Mouse (Mus musculus) small intestine, adult 2 months (tissue): Measurements from ENCODE around the gene Prkag2. TPM values are rescaled to one million over a fixed set of nuclear protein-coding genes. Genes with fewer than 3 reads are reported as not detected.

Experiments
- H3K27ac ChIP-seq: fragments of 200-500 bp; 2 replicates; pipeline ENCODE4 v1.5.1; 2012; ENCODE audit warnings: low read depth, low read length, control low read depth, inconsistent platforms; ENCODE audit not compliant: insufficient read depth
- H3K27me3 ChIP-seq: fragments of 200-500 bp; 2 replicates; pipeline ENCODE4 v1.6.1; 2012; ENCODE audit warnings: mild to moderate bottlenecking, moderate library complexity, low read length, inconsistent platforms; ENCODE audit not compliant: control insufficient read depth, insufficient read depth
- H3K36me3 ChIP-seq: fragments of 200-500 bp; 2 replicates; pipeline ENCODE4 v1.6.1; 2012; ENCODE audit warnings: mild to moderate bottlenecking, low read length, control low read depth, inconsistent platforms; ENCODE audit not compliant: control insufficient read depth, insufficient read depth
- H3K4me1 ChIP-seq: fragments of 200-500 bp; 2 replicates; pipeline ENCODE4 v1.6.1; 2012; ENCODE audit warnings: low read length, inconsistent platforms, mixed read lengths; ENCODE audit not compliant: control insufficient read depth, insufficient read depth, insufficient read length
- H3K4me3 ChIP-seq: fragments of 200-500 bp; 2 replicates; pipeline ENCODE4 v1.5.1; 2012; ENCODE audit warnings: low read depth, mild to moderate bottlenecking, control low read depth, inconsistent platforms, low read length, moderate library complexity
- CTCF ChIP-seq: fragments of 200-500 bp; IDR thresholded peaks from 2 replicates; pipeline ENCODE4 v1.5.1; 2012; ENCODE audit warnings: low read depth, mild to moderate bottlenecking, control low read depth, inconsistent platforms, low read length, moderate library complexity, mixed read lengths; ENCODE audit not compliant: insufficient replicate concordance, insufficient read length; ENCODE audit errors: extremely low read depth
- POLR2A ChIP-seq: fragments of 200-500 bp; IDR thresholded peaks from 2 replicates; pipeline ENCODE4 v1.6.1; 2012; ENCODE audit warnings: low read depth, mild to moderate bottlenecking, control low read depth, inconsistent platforms, low read length, moderate library complexity
- WGBS: fragments of 180-500 bp; shearing (Covaris S2); methylation state at CpG from one replicate; pipeline ENCODE4 v1.1.7; 2018; 5-methylcytosine and 5-hydroxymethylcytosine counted together
- polyA plus RNA-seq: library from polyadenylated mRNA; depleted of rRNA; stranded (reverse); fragments of >200 nt; gene quantifications from 2 replicates; pipeline ENCODE4 v1.2.3, GENCODE M21; 2012

The Prkag2 gene
- polyA plus RNA-seq, 1 experiment, result 13.8 TPM

DNA sequence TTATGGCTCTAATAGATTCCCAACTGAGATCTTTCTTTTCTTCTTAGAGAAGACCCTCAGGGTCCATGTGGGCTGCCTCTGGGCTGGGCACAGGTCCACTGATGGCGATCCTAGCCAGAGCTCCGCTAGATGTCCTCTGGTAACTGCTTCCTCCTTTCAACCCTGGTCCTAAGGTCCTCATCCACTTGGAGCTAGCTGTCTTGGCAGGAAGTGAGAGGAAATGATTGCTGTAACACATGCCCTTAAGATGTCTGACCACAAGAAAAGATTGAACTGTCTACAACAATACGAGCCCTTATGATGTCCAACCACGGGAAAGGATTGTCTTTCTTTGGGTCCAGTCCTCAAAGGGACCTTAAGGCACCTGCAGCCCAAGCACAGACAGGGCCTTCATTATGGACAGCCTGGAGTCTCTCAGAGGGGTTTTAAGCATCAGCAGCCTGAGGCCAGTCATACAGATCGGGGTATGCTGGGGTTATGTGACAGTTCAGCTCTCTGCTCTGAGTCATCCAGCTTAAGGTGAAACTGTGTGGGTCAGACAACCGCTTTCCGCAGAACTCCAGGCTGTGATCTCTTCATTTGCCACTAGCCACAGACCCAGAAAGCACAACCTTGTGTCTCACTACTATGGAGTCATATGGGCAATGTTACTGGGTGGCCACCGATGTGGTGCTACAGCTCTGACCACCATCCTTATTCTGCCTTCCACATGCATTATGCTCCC lies 129.7 kb downstream of the Prkag2 start:
- 83% methylated on average over 8 of the region's 8 CpGs for WGBS
- H3K4me1 ChIP-seq, result peaks cover 51% of the 10 kb centered on the region
- TF ChIP-seq CTCF (no peak), POLR2A (no peak)

DNA sequence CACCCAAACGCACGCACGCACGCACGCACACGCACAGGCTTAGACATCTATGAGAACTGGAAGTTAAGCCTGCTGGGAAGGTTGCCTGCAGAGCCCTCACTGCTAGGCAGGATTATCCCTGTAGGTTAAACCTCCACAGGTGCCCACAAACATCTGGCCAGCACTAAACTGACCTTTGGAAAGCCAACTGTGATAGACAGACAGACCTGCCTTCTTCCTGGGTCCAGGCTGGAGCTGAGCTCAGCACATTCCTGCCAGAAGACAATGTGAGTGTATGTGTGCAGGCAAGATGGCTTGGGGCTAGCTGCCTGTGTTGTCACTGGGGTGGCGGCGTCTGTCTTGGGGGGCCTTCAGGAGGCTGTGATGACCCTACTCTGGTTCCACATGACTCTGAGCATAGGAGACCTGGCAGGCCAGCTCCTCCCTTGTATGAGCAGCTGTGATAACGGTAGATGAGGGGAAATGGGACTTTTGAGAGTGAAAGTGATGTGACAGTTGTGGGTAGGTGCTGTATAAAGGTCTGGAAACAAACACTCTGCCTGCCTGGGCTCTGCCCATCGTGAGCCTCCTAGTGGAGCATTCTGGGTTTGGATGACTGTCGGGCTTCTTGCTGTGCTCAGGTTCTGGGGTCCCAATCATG lies 131.1 kb downstream of the Prkag2 start:
- Histone ChIP-seq H3K36me3 (no peaks in the 10 kb centered on the region), H3K27ac (peak overlapping the region; percentile 95), H3K4me3 (peak overlapping the region; percentile 7)

More for the DNA sequence above, 129.7 kb downstream of the Prkag2 start:
- no peaks in the 10 kb centered on the region for H3K27me3 ChIP-seq
- H3K36me3 ChIP-seq, result no peaks in the 10 kb centered on the region
- peak overlapping the region; percentile 95; the same call in 1 of the 2 replicates for H3K27ac ChIP-seq
- H3K4me3 ChIP-seq, result no peak overlapping the region

DNA sequence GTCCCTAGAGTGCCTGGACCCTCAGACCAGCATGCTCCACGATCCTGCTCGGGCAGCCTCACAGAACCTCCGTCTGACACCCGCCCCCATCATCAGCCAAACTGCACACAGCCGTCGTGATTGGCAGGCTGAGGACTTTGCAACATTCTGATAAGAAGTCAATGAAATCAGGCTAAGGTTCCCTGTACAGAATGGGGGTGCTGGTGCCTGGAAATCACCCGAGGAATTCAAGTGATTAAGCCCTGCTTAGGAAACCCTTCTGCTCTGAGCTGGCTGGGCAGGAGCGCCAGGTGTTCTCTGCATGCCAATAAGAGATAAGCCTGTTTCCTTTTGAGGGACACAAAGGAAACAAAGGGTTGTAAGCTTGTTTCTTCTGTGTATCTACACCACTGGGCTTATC lies 131.7 kb downstream of the Prkag2 start:
- H3K4me1 ChIP-seq, result peaks cover 58% of the 10 kb centered on the region
- H3K4me3 ChIP-seq, result no peak overlapping the region
- H3K27me3 ChIP-seq, result no peaks in the 10 kb centered on the region
- no peaks in the 10 kb centered on the region for H3K36me3 ChIP-seq
- WGBS, result 14% methylated on average over 8 of the region's 8 CpGs
- H3K27ac ChIP-seq, result peak overlapping the region; percentile 95
- no peak for TF ChIP-seq POLR2A
- no peak for TF ChIP-seq CTCF

More for the DNA sequence above, 131.1 kb downstream of the Prkag2 start:
- Histone ChIP-seq H3K27me3 (no peaks in the 10 kb centered on the region), H3K4me1 (peaks cover 57% of the 10 kb centered on the region)
- no peak for TF ChIP-seq POLR2A
- TF ChIP-seq CTCF, result peak; percentile 24; the same call in 1 of the 2 replicates
- WGBS, result 27% methylated on average over 11 of the region's 11 CpGs

DNA sequence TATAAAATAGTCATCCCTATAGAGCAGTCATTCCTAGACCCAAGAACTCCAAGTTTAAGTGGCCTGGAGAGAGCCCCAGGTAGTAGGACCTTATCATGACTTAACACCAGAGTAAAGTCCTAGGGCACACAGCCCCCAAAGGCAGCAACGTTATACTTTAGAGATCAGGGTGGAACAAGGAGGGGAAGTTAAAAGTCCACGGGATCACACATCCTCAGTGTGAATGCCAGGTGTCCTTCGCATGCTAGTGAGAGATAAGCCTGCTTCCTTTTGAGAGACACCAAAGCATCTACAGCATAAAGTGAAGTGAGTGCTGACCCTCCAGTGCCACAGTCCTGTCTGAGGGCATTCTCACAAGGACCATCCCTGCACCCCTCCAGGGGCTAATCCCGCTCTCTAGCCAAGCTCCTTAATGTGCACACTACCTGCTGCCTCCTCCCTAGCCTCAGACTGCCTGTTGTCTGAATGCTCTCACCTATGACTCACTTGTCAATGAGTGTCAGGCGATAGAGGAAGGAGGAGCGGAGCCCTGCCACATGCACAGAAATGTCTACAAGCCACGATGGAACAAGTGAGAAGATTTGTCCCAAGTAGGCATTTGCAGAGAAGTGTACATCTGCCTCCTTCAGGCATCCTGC lies 132.4 kb downstream of the Prkag2 start:
- 13% methylated on average over 7 of the region's 7 CpGs for WGBS
- H3K4me1 ChIP-seq, result peaks cover 56% of the 10 kb centered on the region; the same call in 1 of the 2 replicates

GRCm38 (mm10) chr5:24963776-24964175 lies 136.7 kb downstream of the Prkag2 start:
- Histone ChIP-seq H3K36me3 (no peaks in the 10 kb centered on the region), H3K27me3 (no peaks in the 10 kb centered on the region), H3K27ac (peak overlapping the region; percentile 54), H3K4me3 (no peak overlapping the region), H3K4me1 (peaks cover 35% of the 10 kb centered on the region)
- TF ChIP-seq CTCF (no peak), POLR2A (no peak)
- 19% methylated on average over 4 of the region's 4 CpGs for WGBS

More for the DNA sequence above, 132.4 kb downstream of the Prkag2 start:
- H3K4me3 ChIP-seq, result no peak overlapping the region
- H3K36me3 ChIP-seq, result no peaks in the 10 kb centered on the region
- peak overlapping the region; percentile 95 for H3K27ac ChIP-seq
- TF ChIP-seq CTCF (no peak), POLR2A (no peak)
- no peaks in the 10 kb centered on the region for H3K27me3 ChIP-seq

DNA sequence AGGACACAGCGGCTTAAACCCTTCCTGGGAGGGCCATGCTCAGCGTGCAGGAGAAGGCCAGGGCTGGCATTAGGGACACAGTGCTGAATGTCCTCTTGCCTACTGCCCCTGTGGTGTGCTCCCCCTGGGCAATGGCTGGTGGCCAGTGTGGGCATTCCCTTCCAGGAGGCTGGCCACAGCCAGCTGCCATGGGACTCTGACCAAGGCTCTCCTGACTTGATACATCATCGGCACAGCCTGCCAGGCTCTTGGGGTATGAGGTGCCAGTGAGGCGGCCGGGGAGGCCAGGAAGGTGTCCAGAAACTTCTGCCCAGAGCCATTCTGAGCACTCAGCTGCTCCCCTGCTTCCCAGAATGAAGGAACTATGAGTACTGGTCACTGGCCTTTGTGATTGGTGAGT lies 139.7 kb downstream of the Prkag2 start:
- no peaks in the 10 kb centered on the region for H3K27me3 ChIP-seq
- no peaks in the 10 kb centered on the region for H3K36me3 ChIP-seq
- no peak for TF ChIP-seq POLR2A
- no peak for TF ChIP-seq CTCF
- no peak overlapping the region for H3K4me3 ChIP-seq
- no peak overlapping the region for H3K27ac ChIP-seq
- WGBS, result 87% methylated on average over 5 of the region's 5 CpGs
- peaks cover 19% of the 10 kb centered on the region for H3K4me1 ChIP-seq

DNA sequence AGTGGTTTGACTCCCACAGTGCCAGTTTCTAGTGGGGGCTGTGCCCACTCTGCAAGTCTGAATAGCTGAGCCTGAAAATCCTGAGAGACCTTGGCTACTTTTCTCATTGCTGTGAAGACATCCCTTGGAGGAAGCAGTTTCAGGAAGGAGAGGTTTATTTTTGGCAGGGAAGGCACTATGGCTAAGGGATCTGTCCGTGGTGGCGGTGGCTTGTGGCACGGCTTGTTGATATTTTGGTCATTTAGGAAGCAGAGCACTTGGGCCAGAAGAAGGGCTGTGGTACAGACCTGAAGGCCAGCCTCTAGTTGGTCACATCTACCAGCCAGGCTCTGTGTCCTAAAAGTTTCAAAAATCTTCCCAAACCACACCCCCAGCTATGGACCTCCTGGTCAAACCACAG lies 140.7 kb downstream of the Prkag2 start:
- 71% methylated on average over 3 of the region's 3 CpGs for WGBS
- Histone ChIP-seq H3K36me3 (no peaks in the 10 kb centered on the region), H3K4me3 (no peak overlapping the region), H3K27me3 (no peaks in the 10 kb centered on the region), H3K27ac (no peak overlapping the region), H3K4me1 (peaks cover 16% of the 10 kb centered on the region)
- TF ChIP-seq CTCF (no peak), POLR2A (no peak)
